Mouse (Mus musculus) kidney, adult 2 months (tissue): ENCODE measurements at regions not wholly inside any gene's neighbourhood (a gene's known extent, or its start where the extent isn't known, plus 50 kb on each side); places are given as distances from the start of the nearest gene placed in this dataset.

Source experiments
- DNase-seq: peaks from one replicate; pipeline ENCODE4 v3.0.0; 2021
- H3K27ac ChIP-seq: fragments of 200-500 bp; 2 replicates; pipeline ENCODE4 v1.5.1; 2012; ENCODE audit warnings: low read depth, low read length, control low read depth, inconsistent platforms; ENCODE audit not compliant: insufficient read depth
- H3K27me3 ChIP-seq: fragments of 200-500 bp; replicated peaks from 2 replicates; pipeline ENCODE4 v1.6.1; 2012; ENCODE audit warnings: mild to moderate bottlenecking, moderate library complexity, low read length, inconsistent platforms; ENCODE audit not compliant: control insufficient read depth, insufficient read depth
- H3K36me3 ChIP-seq: fragments of 200-500 bp; 2 replicates; pipeline ENCODE4 v1.6.1; 2012; ENCODE audit warnings: mild to moderate bottlenecking, moderate library complexity, low read length, inconsistent platforms; ENCODE audit not compliant: control insufficient read depth, insufficient read depth
- H3K4me1 ChIP-seq: fragments of 200-500 bp; 2 replicates; pipeline ENCODE4 v1.6.1; 2011; ENCODE audit warnings: low read length; ENCODE audit not compliant: control insufficient read depth, insufficient read depth
- H3K4me3 ChIP-seq: fragments of 200-500 bp; 2 replicates; pipeline ENCODE4 v1.5.1; 2011; ENCODE audit warnings: mild to moderate bottlenecking, low read depth, low read length, control low read depth; ENCODE audit not compliant: insufficient read depth
- CTCF ChIP-seq: fragments of 200-500 bp; conservative IDR thresholded peaks from 2 replicates; pipeline ENCODE4 v1.5.1; 2011; ENCODE audit warnings: low read depth, mild to moderate bottlenecking, control low read depth, low read length, moderate library complexity, mixed read lengths; ENCODE audit not compliant: insufficient read depth, insufficient read length
- POLR2A ChIP-seq: fragments of 200-500 bp; IDR thresholded peaks from one replicate; pipeline ENCODE4 v1.6.1; 2011; ENCODE audit warnings: low read depth, low read length, control low read depth
- WGBS: fragments of 180-500 bp; shearing (Covaris S2); methylation state at CpG from one replicate; pipeline ENCODE4 v1.1.7; 2018; 5-methylcytosine and 5-hydroxymethylcytosine counted together

DNA sequence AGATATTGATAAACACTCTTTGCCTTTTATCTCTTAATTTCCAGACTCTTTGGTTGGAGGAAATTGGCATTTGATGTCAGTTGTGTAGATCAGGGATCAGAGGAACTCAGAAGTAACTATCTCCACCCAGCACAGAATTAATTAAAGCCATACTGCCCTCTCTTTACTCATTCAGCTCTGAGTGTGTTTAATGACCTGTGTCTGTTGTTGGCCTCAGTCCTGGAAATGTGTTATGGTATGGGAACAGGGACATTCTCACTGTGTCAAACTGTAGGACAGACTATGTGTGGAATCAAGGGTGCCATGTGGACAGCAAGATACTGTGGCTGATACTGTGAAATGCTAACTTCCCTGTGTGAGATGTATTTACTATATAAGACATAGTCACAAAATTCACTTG, 151.3 kb upstream of the Nrp1 start:
- Histone ChIP-seq H3K27me3 (no peaks in the 10 kb centered on the region; the same call in 1 of the 2 replicates), H3K4me1 (no peaks in the 10 kb centered on the region), H3K4me3 (no peak overlapping the region), H3K36me3 (no peaks in the 10 kb centered on the region), H3K27ac (no peak overlapping the region)
- TF ChIP-seq CTCF (no peak), POLR2A (no peak)
- peak; percentile 39 for DNase-seq

GRCm38 (mm10) chr8:128210761-128211160, 147.6 kb upstream of the Nrp1 start:
- no peaks in the 10 kb centered on the region; the same call in 1 of the 2 replicates for H3K27me3 ChIP-seq
- no peak for DNase-seq
- WGBS = 73% methylated on average over 5 of the region's 5 CpGs

GRCm38 (mm10) chr8:128212223-128212622, 146.2 kb upstream of the Nrp1 start:
- Histone ChIP-seq H3K27ac (no peak overlapping the region), H3K36me3 (no peaks in the 10 kb centered on the region), H3K4me1 (no peaks in the 10 kb centered on the region), H3K4me3 (no peak overlapping the region), H3K27me3 (no peaks in the 10 kb centered on the region; the same call in 1 of the 2 replicates)
- WGBS = 93% methylated on average over 3 of the region's 3 CpGs
- TF ChIP-seq CTCF = no peak
- TF ChIP-seq POLR2A = no peak
- DNase-seq = no peak

More at GRCm38 (mm10) chr8:128210761-128211160, 147.6 kb upstream of the Nrp1 start:
- Histone ChIP-seq H3K4me1 (no peaks in the 10 kb centered on the region), H3K36me3 (no peaks in the 10 kb centered on the region), H3K4me3 (no peak overlapping the region), H3K27ac (no peak overlapping the region)
- TF ChIP-seq CTCF (no peak), POLR2A (no peak)

- 65% methylated on average over 2 of the region's 2 CpGs for WGBS
- H3K4me1 ChIP-seq = no peaks in the 10 kb centered on the region
- no peak for TF ChIP-seq POLR2A
- no peak for TF ChIP-seq CTCF
- DNase-seq = peak; percentile 29
- H3K4me3 ChIP-seq = no peak overlapping the region
- no peaks in the 10 kb centered on the region; the same call in 1 of the 2 replicates for H3K27me3 ChIP-seq
- no peaks in the 10 kb centered on the region for H3K36me3 ChIP-seq
- H3K27ac ChIP-seq = no peak overlapping the region
Measured at GRCm38 (mm10) chr8:128214256-128214655, 144.1 kb upstream of the Nrp1 start.

DNA sequence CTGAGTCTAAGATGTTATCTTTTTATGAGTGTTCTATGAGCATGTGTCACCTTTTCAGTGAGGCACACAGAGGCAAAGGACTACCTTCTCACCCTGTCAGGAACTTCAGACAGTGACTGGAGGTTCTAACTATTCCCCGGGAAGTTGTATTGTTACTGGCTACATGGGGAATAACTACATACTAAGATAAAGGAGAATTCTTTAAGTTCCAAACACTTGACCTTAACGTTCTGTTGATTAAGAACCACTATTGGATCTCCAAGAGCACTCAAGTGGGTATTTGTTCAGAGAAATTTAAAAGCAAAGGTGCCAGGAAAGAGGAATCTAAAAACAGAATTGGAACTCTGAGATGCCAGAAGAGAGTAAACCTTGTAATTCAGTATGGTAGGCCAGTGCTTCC, 139.5 kb upstream of the Nrp1 start:
- TF ChIP-seq CTCF (no peak), POLR2A (no peak)
- no peak for DNase-seq
- 83% methylated on average over 2 of the region's 2 CpGs for WGBS

DNA sequence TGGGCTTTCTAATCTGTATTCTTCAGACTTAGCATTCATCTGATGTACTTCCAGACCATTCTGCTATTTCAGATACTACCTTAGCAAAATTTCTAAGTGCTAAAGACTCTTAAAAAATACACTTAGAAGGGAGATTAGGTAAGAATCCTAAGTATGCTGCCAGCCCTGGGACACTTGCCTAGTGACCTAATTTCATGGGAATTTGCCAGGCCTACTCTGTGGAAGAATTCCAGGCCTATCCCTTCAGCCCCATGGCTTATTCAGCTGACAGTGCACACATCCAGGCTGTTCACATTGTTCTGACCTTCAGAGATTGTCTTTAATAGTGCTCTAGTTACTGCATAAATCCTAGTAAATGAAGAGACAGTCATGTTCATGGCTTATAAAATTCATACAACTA, 138.9 kb upstream of the Nrp1 start:
- peak; percentile 76 for DNase-seq
- no peak for TF ChIP-seq POLR2A
- TF ChIP-seq CTCF = no peak
- Histone ChIP-seq H3K27me3 (no peaks in the 10 kb centered on the region), H3K36me3 (no peaks in the 10 kb centered on the region), H3K4me1 (no peaks in the 10 kb centered on the region), H3K27ac (no peak overlapping the region), H3K4me3 (no peak overlapping the region)

More for the DNA sequence above, 139.5 kb upstream of the Nrp1 start:
- H3K4me1 ChIP-seq = no peaks in the 10 kb centered on the region
- H3K27ac ChIP-seq = no peak overlapping the region
- H3K27me3 ChIP-seq = no peaks in the 10 kb centered on the region
- no peak overlapping the region for H3K4me3 ChIP-seq
- no peaks in the 10 kb centered on the region for H3K36me3 ChIP-seq

- H3K4me3 ChIP-seq = no peak overlapping the region
- no peaks in the 10 kb centered on the region for H3K36me3 ChIP-seq
- H3K27ac ChIP-seq = no peak overlapping the region
- DNase-seq = peak; percentile 11
- TF ChIP-seq CTCF = no peak
- TF ChIP-seq POLR2A = no peak
- 74% methylated on average over 1 of the region's 1 CpGs for WGBS
- no peaks in the 10 kb centered on the region for H3K27me3 ChIP-seq
- no peaks in the 10 kb centered on the region for H3K4me1 ChIP-seq
Measured at GRCm38 (mm10) chr8:128223092-128223491, 135.3 kb upstream of the Nrp1 start.

DNA sequence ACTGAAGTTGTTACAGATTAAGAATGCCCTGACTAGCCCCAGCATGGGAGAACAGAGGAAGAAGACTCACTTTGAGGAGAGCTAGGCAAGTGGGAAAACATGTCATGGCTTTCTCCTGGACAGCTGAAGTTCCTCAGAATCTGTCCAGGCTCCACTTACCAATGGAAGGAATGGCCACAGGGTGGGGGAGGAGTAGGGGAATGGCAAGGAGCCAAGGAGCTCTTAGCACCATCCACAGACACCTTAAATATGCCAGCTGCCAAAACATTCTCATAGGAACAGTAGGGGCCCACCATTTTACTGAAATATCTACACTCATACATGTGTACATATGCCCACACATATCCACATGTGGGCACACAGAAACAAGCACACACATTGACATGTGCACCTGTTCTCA, 134.9 kb upstream of the Nrp1 start:
- Histone ChIP-seq H3K27ac (no peak overlapping the region), H3K4me1 (no peaks in the 10 kb centered on the region), H3K4me3 (no peak overlapping the region), H3K27me3 (no peaks in the 10 kb centered on the region), H3K36me3 (no peaks in the 10 kb centered on the region)
- DNase-seq = no peak
- TF ChIP-seq POLR2A (no peak), CTCF (no peak)
